Mouse (Mus musculus): ENCODE measurements at regions not wholly inside any gene's neighbourhood (a gene's known extent, or its start where the extent isn't known, plus 50 kb on each side); places are given as distances from the start of the nearest gene placed in this dataset.

DNA sequence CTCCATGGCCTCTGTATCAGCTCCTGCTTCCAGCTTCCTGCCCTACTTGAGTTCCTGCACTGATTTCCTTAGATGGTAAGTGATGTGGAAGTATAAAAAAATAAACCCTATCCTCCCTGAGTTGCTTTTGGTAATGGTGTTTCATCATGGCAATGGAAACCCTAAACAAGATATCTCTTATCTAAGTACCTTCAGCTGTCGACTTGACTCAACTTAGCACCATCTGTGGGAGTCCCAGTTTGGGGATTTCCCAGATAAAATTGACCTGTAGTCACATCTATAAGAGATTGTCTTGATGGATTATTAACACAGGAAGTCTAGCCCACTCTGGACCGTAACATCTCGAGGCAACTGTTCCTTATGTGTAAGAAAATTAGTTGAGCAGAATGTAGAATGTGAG is 570.2 kb upstream of the Gm10306 start:
- no peak for DNase-seq (ENCODE audit: low spot score)

DNA sequence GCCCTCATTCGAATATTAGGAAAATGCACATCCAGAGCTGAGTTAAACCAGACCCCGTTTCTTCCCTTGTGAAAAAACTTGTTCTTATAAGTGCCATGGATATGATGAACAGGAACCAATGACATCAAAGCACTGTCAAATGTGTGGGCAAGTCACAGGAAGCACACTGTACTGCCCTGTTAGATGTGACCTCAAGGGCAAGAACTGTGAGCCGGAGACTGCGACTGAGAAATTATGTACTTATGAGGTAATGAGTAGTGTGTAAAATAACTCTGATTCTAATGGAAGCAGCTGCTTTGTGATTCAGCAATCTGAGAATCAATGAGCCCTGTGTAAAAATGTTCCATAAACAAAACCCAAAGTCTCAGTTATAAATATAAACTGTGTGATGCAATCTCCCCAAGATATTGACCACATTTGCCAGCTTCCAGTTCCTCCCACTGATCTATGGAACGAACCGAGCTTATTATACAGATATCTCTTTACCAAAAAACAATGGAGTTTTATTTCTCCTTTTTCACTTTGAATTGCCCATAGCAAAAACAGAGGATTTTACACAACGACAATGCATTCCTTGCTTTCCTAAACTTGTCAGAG is 566.0 kb upstream of the Gm10306 start:
- no peak for DNase-seq (ENCODE audit: low spot score)

DNA sequence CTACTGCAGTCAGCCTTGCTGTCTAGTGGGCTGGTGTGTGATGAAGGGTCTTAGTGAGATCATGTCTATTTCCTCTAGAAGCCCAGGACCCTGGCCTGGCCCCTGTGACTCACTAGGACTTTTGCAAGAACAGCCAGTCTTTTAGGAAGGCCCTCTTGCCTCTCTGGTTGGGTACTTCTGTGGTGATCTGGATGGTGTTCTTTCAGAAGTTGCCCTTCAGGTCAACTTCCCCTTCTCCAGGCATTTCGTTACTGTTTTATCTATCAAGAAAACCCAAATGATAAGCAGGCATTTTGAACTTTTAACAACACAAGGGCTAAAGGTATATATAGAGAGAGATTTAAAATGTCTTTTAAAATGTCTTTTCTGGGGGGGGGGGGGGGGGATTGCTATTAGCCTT is 550.5 kb upstream of the Gm10306 start:
- no peak for DNase-seq (ENCODE audit: low spot score)

DNA sequence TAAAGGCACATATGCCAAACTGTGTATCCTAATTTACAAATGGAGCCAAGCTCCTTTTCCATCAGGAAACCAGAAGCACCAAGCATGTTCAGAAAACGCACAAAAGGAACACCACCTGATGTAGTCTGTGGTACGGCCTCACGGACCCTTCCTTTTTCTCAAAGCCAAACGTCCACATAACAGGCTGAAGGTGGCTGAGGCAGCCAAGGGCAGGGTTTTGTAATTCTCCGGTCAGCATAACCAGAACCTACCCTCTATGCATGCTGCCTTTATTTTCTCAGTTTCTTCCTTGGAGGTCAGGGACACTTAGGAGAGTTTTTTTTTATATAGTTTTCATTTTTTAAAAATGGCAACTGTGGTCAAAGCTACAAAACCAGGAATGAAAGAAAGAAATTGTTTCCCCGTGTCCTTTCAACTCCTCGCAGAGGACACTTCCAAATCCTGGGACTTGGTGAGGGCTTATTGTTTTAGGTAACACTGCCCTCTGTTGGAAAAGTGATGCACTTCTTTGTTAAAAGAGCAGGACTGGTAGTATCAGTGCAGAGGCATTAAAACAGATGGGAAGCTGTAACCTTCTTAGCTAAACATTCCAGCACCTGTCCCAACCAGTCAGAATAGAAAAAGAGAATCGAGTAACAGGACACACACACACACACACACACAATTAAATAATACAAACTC is 549.1 kb upstream of the Gm10306 start:
- peak; percentile 37 for DNase-seq (ENCODE audit: low spot score)

DNA sequence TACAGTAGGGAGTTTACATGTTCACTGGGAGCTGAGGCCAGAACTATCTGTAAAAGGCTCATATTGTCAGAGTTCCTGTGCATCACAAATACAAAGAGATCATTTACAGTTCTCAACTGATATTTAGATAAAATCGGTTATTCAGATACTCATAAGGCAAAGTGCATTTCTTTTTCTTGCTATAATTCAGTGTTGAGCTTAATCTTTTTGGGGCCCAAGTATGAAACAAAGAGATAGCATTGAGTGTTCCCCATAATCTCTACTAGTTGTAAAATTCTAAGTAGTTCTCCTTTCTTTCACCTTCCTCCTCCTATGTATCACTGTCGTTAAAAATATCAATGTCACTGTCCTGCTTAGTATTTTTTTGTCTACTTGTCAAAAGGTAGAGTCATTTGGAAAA is 540.6 kb upstream of the Gm10306 start:
- no peak for DNase-seq (ENCODE audit: low spot score)

DNA sequence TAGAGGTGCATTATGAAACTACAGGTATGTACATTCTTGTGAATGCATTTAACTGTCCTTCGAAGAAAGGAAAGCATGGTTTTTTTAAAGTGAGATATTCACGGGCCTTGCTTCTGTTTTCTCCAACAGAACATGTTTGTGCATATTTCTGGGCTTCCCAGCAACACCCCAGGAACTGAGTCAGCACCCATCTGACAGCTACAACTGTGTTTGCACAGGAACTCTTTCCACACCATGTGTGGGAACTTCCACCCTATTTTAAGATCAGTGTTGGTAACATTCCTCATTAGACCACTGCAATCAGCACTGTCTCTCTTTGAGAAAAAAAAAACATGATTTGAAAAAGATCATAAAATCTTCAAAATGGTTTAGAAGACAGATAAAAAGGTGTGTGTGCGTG is 538.6 kb upstream of the Gm10306 start:
- DNase-seq (ENCODE audit: low spot score): peak; percentile 39

DNA sequence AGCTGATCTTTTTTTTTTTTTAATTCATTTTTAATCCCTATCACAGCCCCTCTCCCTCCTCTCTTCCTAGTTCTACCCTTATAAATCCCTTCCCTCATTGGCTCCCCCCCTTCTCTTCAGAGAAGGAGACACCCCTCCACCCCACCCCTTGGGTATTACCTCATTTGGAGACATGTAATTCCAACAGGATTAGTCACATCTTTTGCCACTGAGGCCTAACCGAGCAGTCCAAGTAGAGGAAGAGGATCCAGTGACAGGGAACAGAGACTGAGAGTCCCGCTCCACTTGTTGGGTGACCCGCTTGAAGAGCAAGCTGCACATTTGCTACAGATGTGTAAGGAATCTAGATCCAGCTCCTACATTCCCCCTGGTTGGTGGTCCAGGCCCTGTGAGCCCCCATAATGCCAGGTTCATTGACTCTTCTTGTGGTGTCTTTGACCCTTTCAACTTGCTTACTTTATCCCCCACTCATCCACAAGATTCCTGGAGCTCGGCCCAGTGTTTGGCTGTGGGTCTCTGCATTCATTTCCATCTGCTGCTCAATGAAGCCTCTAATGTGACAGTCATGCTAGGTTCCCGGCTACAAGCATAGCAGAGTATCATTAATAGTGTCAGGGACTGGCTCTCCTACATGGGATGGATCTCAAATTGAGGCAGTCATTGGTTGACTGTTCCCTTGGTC is 506.6 kb upstream of the Gm10306 start:
- no peak for DNase-seq (ENCODE audit: low spot score)

DNA sequence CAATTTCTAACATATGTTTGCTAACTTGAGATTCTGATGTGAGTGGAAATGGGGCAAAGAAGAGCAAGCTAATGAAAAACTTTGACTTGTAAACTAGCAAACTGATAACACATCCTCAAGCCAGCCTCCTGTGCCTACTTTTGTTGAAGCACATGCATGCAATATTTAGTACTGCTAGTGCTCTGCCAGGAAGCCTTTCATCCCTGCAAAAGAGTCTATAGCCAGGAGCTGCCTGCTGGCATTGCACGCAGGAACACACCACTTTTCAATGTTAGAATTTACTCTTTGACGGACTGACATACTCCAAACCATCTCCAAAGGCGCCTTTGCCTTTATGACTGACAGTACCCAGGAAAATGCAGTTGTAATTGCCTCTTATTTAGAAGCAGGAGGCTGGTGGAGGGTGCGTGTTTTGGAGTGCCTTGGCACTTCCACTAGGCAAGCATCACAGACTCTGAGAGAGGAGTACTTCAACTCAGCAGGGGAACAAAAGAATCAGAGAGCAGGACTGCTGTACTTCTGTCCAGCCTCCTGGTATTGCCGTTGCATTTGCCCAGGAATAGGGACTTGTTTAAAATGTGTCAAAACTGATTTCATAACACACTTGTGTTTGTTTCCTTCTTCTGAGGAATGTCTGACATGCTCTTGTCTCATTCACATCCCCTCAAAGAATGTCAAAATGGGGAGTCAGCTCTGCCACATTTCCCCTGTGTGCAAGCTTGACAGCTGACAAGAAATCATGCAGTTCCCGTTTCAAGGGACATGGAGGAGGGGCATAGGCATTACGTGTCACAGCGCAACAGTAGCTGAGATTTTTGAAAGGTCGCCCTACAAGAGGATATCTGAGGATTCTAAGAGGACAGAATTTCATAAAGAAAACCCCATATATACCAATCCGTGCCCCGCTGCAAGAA is 503.8 kb upstream of the Gm10306 start:
- no peak for DNase-seq (ENCODE audit: low spot score)

DNA sequence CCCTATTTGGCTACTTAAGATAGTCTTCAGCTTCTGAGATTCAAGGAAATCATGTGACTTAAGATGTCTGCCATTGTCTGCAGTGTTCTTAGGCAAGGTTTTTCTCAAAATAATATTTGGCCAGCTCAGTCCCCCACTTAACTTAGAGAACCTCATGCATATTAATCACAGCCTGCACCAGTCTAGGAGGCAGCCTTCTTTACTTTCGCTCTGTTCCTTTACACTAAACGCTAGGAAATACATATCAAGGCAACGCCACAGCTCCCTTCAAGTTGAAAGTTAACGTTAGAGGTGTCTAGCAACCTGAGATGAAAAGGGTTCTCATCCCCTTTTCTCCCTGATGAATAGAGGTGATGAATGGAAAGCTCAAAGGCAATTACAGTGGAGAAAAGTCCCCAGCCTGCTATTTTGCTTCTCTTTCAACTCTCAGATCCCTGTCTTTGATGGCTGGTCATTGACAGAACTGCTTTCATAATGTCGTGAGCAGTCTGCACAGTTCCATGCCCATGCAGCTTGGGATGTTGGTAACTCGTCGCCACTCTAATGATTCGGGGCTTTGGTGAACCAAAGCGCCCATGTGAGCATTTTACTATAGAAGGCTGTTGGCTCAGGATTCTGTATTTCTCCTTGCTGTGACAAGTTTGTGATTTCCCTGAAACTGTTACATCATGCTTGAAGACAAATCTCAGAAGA is 483.0 kb upstream of the Gm10306 start:
- DNase-seq (ENCODE audit: low spot score): no peak

DNA sequence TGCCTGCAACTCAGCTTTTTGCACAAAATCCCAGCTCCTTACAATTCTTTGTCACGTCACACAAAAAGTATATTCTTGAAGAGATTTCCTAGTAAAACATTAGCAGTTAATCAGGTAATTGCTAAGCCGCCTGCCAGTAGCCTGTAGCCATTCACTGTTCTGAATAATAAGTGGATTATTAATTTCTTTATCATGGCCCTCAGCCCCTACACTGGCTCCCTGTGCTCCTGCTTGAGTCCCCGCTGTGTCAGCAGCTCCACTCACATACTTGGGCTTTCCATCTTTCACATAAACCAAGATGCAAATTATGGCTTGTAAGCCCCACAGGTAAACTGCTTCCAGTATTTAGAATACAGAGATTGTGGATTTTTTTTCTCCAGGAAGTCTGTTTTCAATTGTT is 473.5 kb upstream of the Gm10306 start:
- DNase-seq (ENCODE audit: low spot score): no peak

DNA sequence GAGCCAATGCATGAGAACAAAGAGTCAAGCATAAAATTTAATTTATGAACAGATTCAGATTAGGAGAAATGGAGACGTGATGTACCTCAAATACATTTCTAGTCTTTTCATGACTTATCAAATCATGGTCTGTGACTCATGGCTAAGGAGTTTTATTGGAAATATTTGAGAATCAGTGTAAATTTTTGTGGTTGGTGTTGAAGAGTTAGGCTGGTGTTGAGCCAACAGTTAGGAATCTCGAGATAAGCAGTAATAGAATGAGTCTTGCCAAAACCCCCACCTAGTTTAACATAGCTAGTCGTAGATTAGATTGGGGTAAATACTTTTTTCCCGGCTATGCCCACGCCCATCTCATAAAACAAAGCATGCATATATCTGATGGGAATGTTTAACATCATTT is 462.0 kb upstream of the Gm10306 start:
- DNase-seq (ENCODE audit: low spot score): no peak

DNA sequence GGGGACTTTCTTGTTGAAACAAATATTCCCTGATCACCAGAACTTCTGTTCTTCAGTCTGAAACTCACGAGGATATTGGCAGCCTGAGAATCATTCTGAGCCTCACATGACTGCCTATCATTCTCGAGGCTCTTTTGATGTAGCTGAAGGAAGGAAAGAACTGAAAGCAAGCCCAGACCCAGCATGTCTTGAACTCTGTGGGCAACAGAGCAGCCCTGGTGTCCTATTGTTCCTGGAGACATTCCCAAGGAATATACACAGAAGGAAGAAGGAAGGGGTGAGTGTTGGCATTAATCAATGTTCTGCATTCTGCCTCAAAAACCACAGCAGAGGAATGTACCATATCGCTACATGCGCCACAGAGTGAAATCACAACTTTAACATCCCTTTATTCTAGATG is 449.4 kb upstream of the Gm10306 start:
- DNase-seq (ENCODE audit: low spot score): no peak

DNA sequence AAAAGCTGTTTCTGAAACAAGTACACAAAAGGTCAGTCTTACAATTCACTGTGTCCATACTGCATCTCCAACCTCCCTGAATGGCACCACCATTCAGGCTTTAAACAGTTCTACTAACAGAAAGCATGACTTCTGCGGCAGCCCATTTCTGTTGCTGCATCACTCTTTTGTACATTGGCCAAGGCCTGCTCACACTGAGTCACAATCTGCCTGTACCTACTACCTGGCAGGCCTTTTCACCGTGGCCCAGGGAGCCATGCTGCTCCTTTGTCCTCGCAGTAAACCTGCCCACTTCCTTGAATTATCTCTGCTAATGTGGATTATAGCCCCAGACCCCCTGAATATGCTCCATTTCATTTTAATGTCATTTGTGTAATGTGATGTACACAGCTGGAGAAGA is 439.5 kb upstream of the Gm10306 start:
- no peak for DNase-seq (ENCODE audit: low spot score)

DNA sequence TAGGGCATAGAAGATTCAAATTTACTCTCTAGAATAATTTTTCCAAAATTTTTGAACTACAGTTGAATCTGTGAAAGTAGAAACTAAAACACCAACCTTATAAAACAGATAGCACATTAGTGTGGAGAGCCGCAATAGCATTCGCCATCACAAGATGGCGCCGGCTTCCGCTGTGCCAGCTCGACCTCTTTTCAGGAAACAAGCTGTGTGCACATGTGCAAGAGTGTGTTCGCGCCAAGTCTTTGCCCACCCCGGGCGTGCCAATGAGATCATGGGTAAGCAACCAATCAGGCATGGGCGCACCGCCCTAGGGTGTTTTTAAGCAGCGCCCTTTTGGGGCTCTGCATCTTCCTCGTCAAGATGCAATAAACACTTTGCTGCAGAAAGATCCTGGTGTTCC is 432.2 kb upstream of the Gm10306 start:
- no peak for DNase-seq (ENCODE audit: low spot score)

DNA sequence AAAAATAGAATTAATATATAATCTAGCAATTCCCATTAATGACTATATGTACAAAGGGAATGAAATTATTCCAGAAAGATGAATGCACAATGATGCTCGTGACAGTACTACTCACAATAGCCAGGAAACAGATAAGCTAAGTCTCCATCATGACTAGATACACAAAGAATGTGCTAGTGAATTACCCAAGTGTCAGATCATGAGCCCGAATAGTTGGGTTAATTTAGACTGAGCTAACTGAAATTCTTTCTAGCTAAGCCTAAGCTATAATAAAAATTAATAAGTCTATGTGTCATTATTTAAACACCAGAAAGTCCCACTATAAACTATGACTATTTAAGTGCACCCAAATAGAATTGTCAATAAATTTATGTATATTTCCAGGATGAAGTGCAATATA is 418.4 kb upstream of the Gm10306 start:
- DNase-seq (ENCODE audit: low spot score): no peak

DNA sequence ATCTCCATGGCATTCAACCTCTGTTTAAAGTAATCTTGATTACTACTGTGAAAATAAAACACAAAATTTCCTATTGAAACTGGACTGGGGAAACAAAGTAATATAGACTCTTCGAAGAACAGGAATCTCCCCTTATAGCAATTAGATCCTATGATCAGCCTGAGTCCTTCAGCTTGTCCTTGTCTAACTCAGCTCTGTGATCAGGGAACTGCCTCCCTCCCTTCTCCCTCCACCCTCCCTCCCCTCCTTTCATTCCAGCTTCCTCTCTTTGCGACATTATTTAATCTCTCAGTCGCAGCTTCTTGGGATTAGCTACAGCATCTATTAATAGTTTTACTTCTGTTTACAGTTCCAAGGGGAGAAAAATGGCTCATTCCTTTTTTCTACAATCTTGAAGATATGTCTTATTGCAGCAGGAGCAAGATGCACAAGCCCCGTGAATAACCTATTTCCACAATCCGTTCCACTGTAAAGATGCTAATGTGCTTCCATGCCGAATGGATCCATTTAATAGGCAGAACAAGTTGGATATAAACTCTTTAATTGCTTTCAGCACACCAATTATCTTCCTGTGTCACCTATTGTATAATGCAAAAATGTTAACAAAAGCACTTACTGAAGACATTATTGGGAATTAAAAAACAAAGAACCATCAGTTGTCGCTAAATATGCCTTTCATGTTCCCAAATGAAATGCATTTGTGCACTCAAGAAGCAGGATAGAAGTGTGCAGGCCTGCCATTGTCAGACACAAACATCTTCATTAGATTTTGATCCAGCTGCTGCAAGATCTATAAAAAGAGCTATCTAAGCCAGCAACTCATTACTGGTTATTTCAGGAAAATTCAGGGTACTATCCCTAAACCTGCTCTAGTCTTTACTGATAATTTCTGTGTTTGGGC is 411.2 kb upstream of the Gm10306 start:
- DNase-seq (ENCODE audit: low spot score): no peak

DNA sequence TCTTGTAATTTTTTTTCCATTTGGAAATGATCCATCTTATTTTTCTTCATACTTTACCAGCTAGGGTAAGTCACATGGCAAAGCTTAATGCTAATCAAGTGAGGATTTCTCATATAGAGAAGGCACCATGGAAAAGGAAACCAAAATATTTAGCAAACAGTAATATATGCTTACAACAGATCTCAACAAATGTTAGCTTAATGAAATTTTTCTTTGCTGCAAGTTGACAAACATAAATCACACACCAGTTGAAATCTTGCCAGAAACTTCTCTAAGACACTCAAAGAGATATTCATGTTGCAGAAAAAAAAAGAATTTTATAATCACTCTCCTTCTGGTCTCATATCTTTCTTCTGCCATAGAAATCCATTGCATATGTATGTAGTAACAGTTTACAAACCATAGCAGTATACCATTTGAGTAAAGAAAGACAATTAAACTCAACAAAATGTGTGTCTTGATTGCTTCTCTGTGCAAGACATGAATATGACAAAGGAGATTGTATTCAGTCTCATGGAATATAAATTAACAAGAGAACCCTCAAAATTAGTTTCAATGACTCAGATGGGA is 408.3 kb upstream of the Gm10306 start:
- DNase-seq (ENCODE audit: low spot score): no peak

DNA sequence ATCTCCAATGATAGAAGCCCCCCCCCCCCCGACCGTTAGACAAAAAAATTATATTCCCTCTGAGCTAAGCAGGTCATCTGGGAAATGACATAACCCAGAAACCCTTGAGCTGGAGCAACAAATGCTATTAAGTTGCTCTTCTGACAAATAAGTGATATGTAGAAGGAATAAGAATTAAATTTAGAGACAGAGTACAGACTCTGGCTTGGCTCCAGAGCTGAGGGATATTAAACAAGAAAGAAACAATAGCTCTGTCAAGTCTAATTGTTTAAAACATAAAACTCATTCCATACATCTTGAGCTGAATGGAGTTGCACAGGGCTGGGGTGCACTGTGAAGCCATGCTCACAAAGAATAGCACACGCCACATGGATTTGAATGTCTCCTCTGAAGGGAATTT is 407.3 kb upstream of the Gm10306 start:
- DNase-seq (ENCODE audit: low spot score): no peak

DNA sequence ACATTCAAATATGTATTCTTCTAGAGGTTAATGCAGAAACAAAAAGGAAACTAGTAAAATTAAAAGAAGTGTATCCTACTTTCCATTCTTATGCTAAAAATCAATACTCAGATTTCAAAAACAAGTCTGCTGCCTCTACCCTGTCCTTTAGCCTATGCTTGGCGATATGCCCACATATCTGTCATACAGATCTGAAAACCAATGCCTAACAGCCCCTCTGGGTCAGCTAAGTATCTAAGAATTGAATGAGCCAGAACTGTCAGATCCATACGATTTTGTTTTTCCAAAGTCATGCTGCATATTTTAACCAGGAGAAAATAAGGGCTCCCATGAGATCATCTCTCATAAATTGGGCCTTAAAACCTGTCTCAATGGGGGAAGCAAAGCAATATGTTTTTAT is 395.7 kb upstream of the Gm10306 start:
- no peak for DNase-seq (ENCODE audit: low spot score)

DNA sequence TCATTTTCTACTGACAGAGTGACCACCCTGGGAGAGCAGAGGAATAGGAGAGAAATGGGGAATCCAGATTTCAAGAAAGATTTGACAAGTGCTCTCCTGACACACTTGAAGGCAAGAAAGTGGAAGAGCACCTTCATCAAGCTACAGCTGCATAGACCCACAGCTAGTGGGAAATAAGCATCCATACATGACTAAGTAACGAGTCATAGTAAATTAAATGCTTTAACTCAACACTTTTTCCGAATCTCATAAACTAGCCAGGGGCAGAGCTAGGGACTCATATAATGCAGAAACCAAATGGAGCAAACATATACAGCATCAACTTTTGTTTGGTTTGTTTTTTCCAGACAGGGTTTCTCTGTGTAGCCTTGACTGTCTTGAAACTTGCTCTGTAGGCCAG is 383.2 kb upstream of the Gm10306 start:
- DNase-seq (ENCODE audit: low spot score): no peak

DNA sequence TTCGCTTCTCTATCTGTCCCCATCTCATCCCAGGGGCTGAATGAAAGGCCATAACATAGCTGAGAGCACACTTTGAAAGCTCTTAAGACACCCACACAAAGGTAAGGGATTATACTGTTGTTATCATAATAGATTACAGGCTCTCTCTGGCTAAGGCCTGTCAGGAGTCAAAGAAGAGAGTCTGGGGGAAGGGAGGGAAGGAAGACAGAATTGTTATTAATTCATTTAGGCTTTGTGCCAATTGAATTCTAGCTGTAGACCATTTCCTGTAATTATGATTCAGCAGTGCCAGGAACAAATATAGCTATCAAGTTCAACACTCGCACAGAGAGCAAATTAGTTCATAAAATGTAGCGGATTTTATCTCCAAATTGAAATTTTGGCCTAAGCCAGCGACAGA is 369.3 kb upstream of the Gm10306 start:
- DNase-seq (ENCODE audit: low spot score): no peak

Data from left cerebral cortex, adult 11 months (tissue).